Mouse (Mus musculus) frontal cortex, adult 2 months (tissue): ENCODE data around the gene Znfx1. TPM values are rescaled to one million over a fixed set of nuclear protein-coding genes. Genes with fewer than 3 reads are reported as not detected.
A peak's percentile ranks its signal among the peaks of the same experiment; 100 is the strongest.

Experiments
- DNase-seq, 2 experiments: peaks; one replicate each; pipeline ENCODE4 v3.0.0; 2022; ENCODE audit warnings: low spot score in 1 of 2; ENCODE audit errors: extremely low spot score in 1 of 2
- polyA plus RNA-seq: library from polyadenylated mRNA; depleted of rRNA; stranded (reverse); fragments of >200 nt; gene quantifications from 2 replicates; pipeline ENCODE4 v1.2.3, GENCODE M21; 2012; rRNA removed

Gene Znfx1
- polyA plus RNA-seq, 1 experiment: 30.0 TPM

DNA sequence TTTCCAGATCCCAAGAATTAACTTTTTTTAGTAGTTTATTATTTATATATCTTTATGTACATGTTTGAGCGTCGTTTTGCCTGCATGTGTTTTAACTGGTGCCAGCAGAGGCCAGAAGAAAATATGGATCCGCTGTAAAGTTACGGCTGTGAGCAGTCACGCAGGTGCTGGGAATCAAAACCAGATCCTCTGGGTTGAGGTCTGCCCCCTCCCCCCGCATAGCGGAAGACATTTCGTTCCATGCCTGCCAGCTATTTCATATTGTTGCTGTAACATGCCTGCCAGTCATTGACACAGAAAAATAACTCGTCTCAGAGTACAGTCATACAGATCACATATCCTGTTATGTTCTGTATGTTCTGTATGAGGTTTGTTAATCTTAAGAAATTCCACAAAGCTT, 61.3 kb downstream of the Znfx1 start:
- DNase-seq: no peak

DNA sequence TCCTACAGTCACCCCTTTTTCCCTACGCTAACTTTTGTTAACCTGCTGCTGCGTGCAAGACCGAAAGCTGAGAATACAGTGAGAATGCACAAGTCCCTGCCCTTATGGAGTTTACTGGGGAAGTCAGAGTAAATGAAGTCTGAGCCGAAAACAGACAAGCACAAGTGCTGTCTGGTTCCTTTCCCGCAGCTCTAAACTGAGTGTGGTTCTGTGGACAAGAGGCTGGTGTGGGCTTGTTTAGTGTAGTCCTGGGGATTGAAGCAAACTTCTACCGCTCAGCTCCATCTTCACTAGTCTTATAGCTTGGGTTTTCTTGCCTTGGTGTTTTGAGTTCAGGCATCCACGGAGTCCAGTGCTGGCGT, 66.3 kb downstream of the Znfx1 start:
- DNase-seq: no peak

GRCm38 (mm10) chr2:166995796-166996532, 66.9 kb downstream of the Znfx1 start, which contains the start of gene Stau1:
Gene Stau1 (minus strand): TSS chr2:166996299.
- DNase-seq: peak; percentile 91 to 96

- peak in 1 of 2 experiments; percentile 23 for DNase-seq
Measured at GRCm38 (mm10) chr2:166995021-166995795, 67.6 kb downstream of the Znfx1 start.

- no peak for DNase-seq
Measured at GRCm38 (mm10) chr2:166991945-166992344, 70.9 kb downstream of the Znfx1 start.

GRCm38 (mm10) chr2:166990861-166991260, 72.0 kb downstream of the Znfx1 start:
- no peak for DNase-seq

Other genes with a start within 250 kb of the Znfx1 start
- gene Cse1l, start 157.0 kb downstream of the Znfx1 start, polyA plus RNA-seq: 43.8 and 48.1 TPM in 2 replicates
- gene Stau1, start 66.7 kb downstream of the Znfx1 start, polyA plus RNA-seq: 54.9 and 57.5 TPM in 2 replicates
- gene Ddx27, start 47.8 kb downstream of the Znfx1 start, polyA plus RNA-seq: 36.7 and 42.6 TPM in 2 replicates
- 58.2 and 58.9 TPM in 2 replicates for gene Kcnb1, start 127.1 kb upstream of the Znfx1 start, polyA plus RNA-seq
- gene Ptgis, start 177.6 kb upstream of the Znfx1 start, polyA plus RNA-seq: 1.7 and 2.0 TPM in 2 replicates